Mouse (Mus musculus): ENCODE data around the gene Rpf1.
A peak's percentile ranks its signal among the peaks of the same experiment; 100 is the strongest.

The Rpf1 gene

GRCm38 (mm10) chr3:146500003-146500809 is 21.0 kb downstream of the Rpf1 start:
- peak; percentile 38 for DNase-seq

GRCm38 (mm10) chr3:146499431-146500002 is 21.7 kb downstream of the Rpf1 start, which contains the start of the genes Spata1 and Gng5:
TSS of gene Spata1 (minus strand) at chr3:146499753.
TSS of gene Gng5 (plus strand) at chr3:146499807.
- DNase-seq: peak; percentile 84

- no peak for DNase-seq
These were observed 22.2 kb downstream of the Rpf1 start for GRCm38 (mm10) chr3:146498989-146499388.

DNA sequence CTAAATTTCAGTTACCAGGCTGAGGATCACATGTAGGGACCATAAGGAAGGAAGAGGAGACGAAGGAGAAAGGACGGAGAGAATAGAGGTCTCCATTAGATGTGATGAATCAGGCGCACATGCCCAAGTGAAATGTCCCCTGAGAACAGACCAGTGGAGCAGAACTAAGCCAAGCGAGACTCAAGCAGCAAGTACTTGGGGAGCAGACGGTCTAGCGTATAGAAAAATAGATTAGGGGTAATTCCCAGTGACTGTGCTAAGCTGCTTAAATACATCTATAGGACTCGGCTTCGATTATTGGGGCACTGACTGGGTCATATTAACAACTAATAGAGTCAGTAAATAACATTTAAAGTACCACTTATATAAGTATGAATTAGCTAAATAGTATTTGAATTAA is 26.3 kb downstream of the Rpf1 start:
- DNase-seq: no peak

- DNase-seq: no peak
These were observed 34.8 kb downstream of the Rpf1 start for GRCm38 (mm10) chr3:146486464-146486863.

DNA sequence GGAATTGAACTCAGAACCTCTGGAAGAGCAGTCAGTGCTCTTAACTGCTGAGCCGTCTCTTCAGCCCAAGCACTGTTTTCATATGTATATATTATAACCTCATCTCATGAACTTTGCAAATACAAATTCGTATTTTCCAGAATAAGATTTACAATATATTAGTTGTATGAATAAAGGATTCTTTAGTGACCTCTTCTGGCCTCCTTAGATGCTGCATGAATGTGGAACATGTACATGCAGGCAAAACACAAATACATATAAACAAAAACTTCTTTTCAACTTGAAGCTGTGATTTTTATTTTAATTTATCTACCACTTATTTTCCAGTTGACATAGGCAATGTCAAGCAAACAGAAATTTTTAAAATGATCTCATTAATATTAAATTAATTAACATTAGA is 39.2 kb downstream of the Rpf1 start:
- DNase-seq: no peak

DNA sequence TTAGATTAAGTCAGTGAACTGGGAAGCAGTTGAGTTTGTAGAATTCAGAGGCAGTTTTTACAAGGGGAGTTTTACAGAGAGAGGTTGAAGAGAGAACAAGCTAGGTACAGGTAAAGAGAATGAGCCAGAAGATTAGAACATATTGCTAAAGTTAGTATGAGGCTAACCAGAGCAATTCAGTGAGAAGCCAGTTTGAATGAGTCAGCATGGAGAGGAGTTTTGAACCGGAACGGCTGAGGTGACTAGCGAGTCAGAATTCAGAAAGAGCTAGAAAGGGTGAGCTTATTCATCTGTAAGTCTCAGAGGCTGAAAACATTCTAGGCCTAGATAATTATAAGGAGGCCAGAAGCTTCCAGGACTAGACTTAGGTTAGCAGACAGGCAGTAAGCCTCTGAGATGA is 46.8 kb downstream of the Rpf1 start:
- DNase-seq: no peak

- no peak for DNase-seq
These were observed 47.5 kb downstream of the Rpf1 start for GRCm38 (mm10) chr3:146473741-146474140.

GRCm38 (mm10) chr3:146472657-146473056 is 48.6 kb downstream of the Rpf1 start:
- DNase-seq: no peak

GRCm38 (mm10) chr3:146469226-146469625 is 52.0 kb downstream of the Rpf1 start:
- no peak for DNase-seq

- no peak for DNase-seq
These were observed 58.3 kb downstream of the Rpf1 start for GRCm38 (mm10) chr3:146462939-146463338.
